Mouse (Mus musculus) thymus, adult 2 months (tissue): Measurements from ENCODE around the gene Megf8.

Experiments used
- CTCF ChIP-seq: fragments of 200-500 bp; IDR thresholded peaks from 2 replicates; pipeline ENCODE4 v1.5.1; 2012; ENCODE audit warnings: mild to moderate bottlenecking, control low read depth, low read length, moderate library complexity, borderline replicate concordance; ENCODE audit not compliant: control insufficient read depth, poor library complexity, insufficient read depth; ENCODE audit errors: extremely low read depth
- POLR2A ChIP-seq: fragments of 200-500 bp; IDR thresholded peaks from 2 replicates; pipeline ENCODE4 v1.6.1; 2012; ENCODE audit warnings: mild to moderate bottlenecking, low read length, control low read depth, moderate library complexity; ENCODE audit not compliant: control insufficient read depth, poor library complexity, insufficient read depth; ENCODE audit errors: extremely low read depth

- TF ChIP-seq POLR2A (no peak), CTCF (no peak)
These were observed 32.2 kb upstream of the Megf8 start for GRCm38 (mm10) chr7:25284766-25285165.
